Mouse (Mus musculus) brain, embryonic 14.5 days (tissue): ENCODE results near the gene Arhgap9.

Source experiments
- CTCF ChIP-seq: fragments of 200-500 bp; IDR thresholded peaks from 2 replicates; pipeline ENCODE4 v1.5.1; 2012; ENCODE audit warnings: inconsistent platforms, mild to moderate bottlenecking, moderate library complexity, borderline replicate concordance; ENCODE audit not compliant: insufficient read depth, insufficient read length; ENCODE audit errors: extremely low read depth
- POLR2A ChIP-seq: fragments of 200-500 bp; IDR thresholded peaks from 2 replicates; pipeline ENCODE4 v1.6.1; 2012; ENCODE audit warnings: mild to moderate bottlenecking, inconsistent platforms, borderline replicate concordance; ENCODE audit not compliant: poor library complexity, insufficient read depth, insufficient read length, severe bottlenecking; ENCODE audit errors: extremely low read depth

- peak; percentile 29; the same call in 1 of the 2 replicates for TF ChIP-seq POLR2A
- no peak for TF ChIP-seq CTCF
These were observed 10.0 kb upstream of the Arhgap9 start, which contains the start of gene Mars for GRCm38 (mm10) chr10:127311476-127312355.
